Mouse (Mus musculus): ENCODE data around the gene Slc3a2. TPM values are rescaled to one million over a fixed set of nuclear protein-coding genes. Genes with fewer than 3 reads are reported as not detected.

Slc3a2 gene
- polyA plus RNA-seq, 1 experiment from 2014 or later, result 114 TPM

DNA sequence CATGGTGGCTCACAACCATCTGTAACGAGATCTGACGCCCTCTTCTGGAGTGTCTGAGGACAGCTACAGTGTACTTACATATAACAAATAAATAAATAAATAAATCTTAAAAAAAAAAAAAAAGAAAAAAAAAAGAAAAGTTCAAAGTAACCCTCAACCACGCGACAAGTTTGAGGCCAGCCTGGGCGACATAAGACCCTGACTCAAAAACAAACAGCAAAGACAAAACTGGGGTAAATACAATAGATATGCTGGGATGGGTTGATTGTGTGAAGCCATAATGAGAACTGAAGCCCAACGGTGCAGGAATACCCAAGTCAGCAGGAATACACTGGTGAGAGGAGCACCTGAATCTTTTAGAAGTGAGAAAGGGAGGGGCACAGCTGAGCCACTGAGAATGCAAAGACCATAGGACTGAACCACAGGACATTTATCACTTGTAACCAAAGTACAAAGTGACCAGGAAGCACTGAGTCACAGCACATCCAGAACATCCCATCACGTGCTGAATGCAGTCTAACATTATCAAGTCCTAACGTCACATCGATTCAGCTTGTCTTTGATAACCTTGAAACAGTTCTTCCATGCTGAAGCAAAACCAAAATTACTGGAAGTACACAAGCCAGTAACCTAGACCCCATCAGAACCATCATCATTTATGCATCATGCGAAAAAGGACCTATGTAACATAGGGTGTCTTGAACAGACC is 6.2 kb downstream of the Slc3a2 start:
- Histone ChIP-seq H3K9ac (replicated peaks) (no peak overlapping the region), H3K4me1 (replicated peaks) (peaks cover 18% of the 10 kb centered on the region)
- 72% methylated on average over 8 of the region's 10 CpGs for WGBS

DNA sequence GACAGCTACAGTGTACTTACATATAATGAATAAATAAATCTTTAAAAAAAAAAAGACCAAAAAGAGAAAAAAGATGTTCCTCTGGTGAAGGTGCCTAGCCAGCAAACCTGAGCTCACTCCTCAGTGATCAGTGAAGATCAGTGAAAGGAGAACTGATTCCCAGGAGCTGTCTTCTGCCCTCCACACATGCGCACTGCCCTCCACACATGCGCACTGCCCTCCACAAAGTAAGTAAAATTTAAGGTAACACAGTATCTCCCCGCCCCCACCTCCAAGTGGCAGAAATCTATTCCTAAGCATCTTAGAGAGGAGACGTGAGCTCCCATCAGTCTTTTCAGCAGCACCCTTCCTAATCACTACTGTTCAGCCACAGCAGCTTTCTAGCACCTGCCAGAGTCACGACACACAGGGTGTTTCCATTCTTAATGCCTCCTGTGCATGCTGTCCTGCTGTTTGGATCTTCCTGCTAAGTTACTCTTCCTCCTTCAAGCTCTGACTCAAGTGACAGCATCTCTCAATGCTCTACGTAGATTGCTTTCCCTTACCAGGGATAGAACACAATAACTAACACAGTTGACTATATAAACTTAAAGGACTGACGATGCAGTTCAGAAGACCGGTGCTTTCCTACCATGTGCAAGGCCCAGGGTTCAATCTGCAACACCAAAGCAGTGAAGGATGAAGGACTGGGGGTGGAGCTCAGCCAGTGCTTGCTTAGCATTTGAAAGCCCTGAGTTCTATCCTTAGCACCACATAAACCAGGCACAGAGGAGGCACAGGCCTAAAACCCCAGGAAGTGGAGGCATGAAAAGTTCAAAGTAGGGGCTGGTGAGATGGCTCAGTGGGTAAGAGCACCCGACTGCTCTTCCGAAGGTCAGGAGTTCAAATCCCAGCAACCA is 7.1 kb downstream of the Slc3a2 start:
- Histone ChIP-seq H3K4me3 (replicated peaks) (no peak overlapping the region), H3K9me3 (no peaks in the 10 kb centered on the region), H3K27me3 (no peaks in the 10 kb centered on the region), H3K4me2 (no peak overlapping the region), H3K27ac (no peak overlapping the region), H3K4me1 (replicated peaks) (peaks cover 18% of the 10 kb centered on the region), H3K9ac (replicated peaks) (no peak overlapping the region), H3K36me3 (peaks cover 10% of the 10 kb centered on the region)
- no peak for ATAC-seq (ENCODE audit: insufficient number of reproducible peaks, insufficient read depth, low FRiP score, low TSS enrichment, low read depth)
- 68% methylated on average over 10 of the region's 10 CpGs for WGBS

More for the DNA sequence above, 6.2 kb downstream of the Slc3a2 start:
- H3K4me3 ChIP-seq (replicated peaks), result no peak overlapping the region
- H3K27ac ChIP-seq, result no peak overlapping the region
- H3K9me3 ChIP-seq, result no peaks in the 10 kb centered on the region
- peaks cover 4% of the 10 kb centered on the region; the same call in 1 of the 2 replicates for H3K36me3 ChIP-seq
- no peak for ATAC-seq (ENCODE audit: insufficient number of reproducible peaks, insufficient read depth, low FRiP score, low TSS enrichment, low read depth)
- no peaks in the 10 kb centered on the region for H3K27me3 ChIP-seq
- no peak overlapping the region for H3K4me2 ChIP-seq

DNA sequence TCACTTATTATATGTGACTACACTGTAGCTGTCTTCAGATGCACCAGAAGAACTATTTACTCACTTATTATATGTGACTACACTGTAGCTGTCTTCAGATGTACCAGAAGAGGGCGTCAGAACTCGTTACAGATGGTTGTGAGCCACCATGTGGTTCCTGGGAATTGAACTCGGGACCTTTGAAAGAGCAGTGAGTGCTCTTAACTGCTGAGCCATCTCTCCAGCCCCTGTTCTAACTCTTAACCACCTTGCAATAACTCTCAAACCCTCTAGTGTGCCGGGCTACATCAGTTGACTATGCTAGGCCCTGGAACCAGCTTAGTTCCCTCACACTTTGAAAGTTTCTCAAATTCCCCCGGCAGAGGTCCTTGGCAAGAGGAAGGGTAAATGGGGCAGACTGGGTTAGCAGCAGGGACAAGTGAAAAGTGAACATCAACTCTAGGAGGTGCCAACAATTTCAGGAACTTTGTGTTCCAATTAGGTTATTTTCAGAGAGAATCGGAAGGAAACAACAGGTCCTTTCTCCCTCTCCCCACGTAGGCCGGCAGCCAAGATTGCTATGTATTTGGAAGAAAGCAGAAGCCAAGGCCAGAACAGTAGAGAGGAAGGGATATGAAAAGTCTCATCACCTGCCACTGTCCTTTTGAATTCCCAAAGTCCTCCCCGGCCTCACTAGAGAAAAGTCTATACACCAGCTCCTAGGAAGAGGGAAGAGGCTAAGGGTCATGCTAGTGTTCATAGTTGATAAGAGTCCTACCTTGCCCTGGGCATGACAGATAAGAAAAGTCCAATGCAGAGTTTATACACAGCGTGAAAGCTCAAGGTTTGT is 8.3 kb downstream of the Slc3a2 start:
- Histone ChIP-seq H3K9ac (replicated peaks) (no peak overlapping the region), H3K4me2 (no peak overlapping the region), H3K9me3 (no peaks in the 10 kb centered on the region), H3K4me1 (replicated peaks) (peaks cover 21% of the 10 kb centered on the region), H3K36me3 (peaks cover 23% of the 10 kb centered on the region), H3K27me3 (no peaks in the 10 kb centered on the region), H3K27ac (no peak overlapping the region), H3K4me3 (replicated peaks) (no peak overlapping the region)
- no peak for ATAC-seq (ENCODE audit: insufficient number of reproducible peaks, insufficient read depth, low FRiP score, low TSS enrichment, low read depth)
- 77% methylated on average over 10 of the region's 10 CpGs for WGBS

DNA sequence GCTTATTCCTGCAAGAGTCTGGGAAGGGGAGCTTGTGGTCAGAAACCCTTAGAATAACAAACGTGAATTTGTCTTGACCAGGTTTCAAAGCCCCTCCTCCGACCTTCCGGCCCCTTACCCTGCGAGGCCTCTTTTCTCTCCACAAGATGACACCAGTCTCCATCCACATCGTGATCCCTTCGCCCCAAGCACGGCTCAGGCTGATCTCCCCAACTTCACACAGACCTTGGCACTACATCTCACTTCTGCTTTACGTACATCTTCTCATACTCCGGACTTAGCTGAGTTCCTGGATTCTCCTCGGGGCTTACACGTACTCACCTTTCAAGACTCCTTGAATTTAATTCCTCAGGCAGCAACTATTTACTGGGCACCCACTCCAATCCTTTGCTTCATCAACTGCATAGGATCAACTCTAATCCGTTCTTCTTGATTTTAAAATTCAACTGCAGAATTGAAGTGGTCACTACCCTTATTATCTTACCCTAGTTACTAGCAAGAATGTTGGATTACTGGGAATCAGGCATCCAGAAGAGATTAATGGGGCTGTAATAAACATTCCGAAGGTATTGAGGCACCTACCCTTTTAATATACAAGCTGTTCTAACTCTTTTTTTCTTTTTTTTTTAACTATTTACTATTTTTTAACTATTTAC is 9.0 kb downstream of the Slc3a2 start:
- H3K27ac ChIP-seq, result peak overlapping the region; percentile 94
- WGBS, result 5% methylated on average over 13 of the region's 13 CpGs
- peak overlapping the region; percentile 71 for H3K4me2 ChIP-seq
- peak overlapping the region; percentile 85 for H3K9ac ChIP-seq (replicated peaks)
- no peak for ATAC-seq (ENCODE audit: insufficient number of reproducible peaks, insufficient read depth, low FRiP score, low TSS enrichment, low read depth)
- peaks cover 30% of the 10 kb centered on the region for H3K36me3 ChIP-seq
- H3K27me3 ChIP-seq, result no peaks in the 10 kb centered on the region
- H3K4me3 ChIP-seq (replicated peaks), result peak overlapping the region; percentile 77
- no peaks in the 10 kb centered on the region for H3K9me3 ChIP-seq
- H3K4me1 ChIP-seq (replicated peaks), result peaks cover 21% of the 10 kb centered on the region

DNA sequence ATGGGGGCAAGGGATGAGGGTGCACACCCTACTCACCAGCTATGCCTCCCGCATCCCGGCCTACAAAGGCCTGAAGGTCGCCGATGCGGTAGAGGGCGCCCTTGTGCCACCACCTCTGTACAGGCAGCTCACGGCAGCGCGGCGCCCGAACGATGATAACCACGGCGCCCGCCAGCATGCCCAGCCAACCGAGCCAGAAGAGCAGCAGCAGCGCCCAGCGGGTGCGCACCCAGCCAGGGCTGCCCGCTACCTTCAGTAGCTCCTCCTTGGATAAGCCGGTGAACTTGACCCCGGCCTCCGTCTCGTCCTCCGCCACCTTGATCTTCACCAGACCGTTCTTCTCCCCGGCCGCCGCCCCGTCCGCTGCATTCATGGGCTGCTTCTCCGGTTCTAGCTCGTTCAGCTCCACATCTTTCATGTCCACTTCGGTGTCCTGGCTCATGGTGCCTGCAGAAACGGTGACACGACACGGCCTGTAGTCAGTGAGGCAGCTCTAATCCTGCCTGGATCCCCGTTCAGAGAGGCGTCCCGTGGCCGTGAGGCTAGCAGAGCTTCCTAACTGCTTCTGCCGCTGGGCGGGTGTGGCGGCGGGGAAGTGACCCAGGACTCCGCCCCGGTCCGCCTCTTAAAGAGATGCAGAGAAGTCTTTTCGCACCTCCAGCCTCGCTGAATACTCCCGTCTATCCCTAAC is 9.7 kb downstream of the Slc3a2 start:
- Histone ChIP-seq H3K27ac (peak overlapping the region; percentile 94), H3K27me3 (no peaks in the 10 kb centered on the region), H3K9me3 (no peaks in the 10 kb centered on the region), H3K36me3 (peaks cover 37% of the 10 kb centered on the region), H3K4me2 (peak overlapping the region; percentile 71), H3K4me3 (replicated peaks) (peak overlapping the region; percentile 77), H3K9ac (replicated peaks) (peak overlapping the region; percentile 85), H3K4me1 (replicated peaks) (peaks cover 21% of the 10 kb centered on the region)
- WGBS, result under 1% methylated on average over 51 of the region's 51 CpGs
- peak; percentile 84 for ATAC-seq (ENCODE audit: insufficient number of reproducible peaks, insufficient read depth, low FRiP score, low TSS enrichment, low read depth)

DNA sequence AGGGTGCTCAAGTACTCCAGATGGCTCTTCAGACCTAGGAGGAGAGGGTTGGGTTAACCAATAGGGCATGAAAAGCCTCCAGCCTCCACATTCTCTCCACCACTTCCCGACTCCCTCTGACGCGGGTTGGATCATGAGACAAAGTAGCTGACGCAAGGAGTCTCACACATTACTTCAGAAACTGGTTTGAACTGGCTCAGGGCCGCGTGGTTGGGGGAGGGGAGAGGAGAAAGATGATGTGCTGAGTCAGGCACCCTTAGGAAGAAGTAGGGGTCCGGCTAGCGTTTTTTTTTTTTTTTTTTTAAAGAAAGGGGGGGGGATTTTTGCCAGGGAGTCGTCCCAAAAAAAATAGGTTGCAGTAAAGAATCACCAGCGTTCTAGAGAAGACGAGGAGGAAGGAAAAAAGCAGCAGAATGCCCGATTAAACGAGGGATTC is 10.3 kb downstream of the Slc3a2 start:
- Histone ChIP-seq H3K4me2 (peak overlapping the region; percentile 71), H3K27ac (peak overlapping the region; percentile 94), H3K9me3 (no peaks in the 10 kb centered on the region), H3K4me1 (replicated peaks) (peaks cover 21% of the 10 kb centered on the region), H3K4me3 (replicated peaks) (peak overlapping the region; percentile 77), H3K27me3 (no peaks in the 10 kb centered on the region), H3K36me3 (peaks cover 43% of the 10 kb centered on the region), H3K9ac (replicated peaks) (peak overlapping the region; percentile 85)
- under 1% methylated on average over 13 of the region's 13 CpGs for whole genome bisulfite sequencing
- peak; percentile 67; the same call in 1 of the 2 replicates for ATAC-seq (ENCODE audit: insufficient number of reproducible peaks, insufficient read depth, low FRiP score, low TSS enrichment, low read depth)

DNA sequence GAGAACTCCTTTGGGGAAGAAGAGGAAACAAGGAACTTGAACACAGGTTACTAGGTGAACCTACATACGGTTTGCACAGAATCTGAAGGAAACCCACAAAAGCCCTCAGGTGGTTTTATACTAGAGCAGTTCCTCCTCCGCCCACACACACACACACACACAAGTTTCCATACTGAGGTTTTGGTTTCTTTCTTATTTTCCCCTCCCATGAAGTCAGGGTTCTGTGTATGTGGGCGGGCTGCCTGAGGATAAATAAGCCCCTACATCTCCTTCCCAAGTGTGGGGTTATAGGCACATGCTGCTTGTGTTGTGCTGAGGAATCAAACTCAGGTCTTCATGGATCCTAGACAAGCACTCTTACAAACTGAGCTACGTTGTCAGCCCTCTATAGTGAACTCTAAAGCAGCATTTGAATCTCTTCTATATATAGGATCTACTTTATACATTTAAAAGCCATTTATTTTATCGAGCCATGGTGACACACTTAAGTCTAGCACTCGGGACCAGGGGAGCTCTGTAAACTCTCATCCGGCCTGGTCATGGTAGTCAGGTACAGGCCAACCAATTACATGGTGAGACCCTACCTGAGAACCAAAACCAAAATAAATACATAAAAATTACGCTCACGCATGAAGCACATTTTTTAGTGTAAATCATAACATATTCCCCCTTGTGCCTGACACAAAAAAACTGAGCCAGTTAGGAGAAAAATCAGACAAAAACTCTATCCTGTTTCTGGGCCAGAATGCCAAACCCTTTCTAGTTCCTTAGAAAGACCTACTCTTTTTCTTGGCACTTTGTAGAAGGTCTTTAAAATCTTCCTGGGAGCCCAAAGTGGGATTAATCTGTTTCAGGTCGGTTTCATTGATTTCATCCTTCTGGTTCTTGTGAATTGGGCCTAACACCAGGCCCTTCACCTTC is 11.0 kb downstream of the Slc3a2 start:
- H3K4me3 ChIP-seq (replicated peaks), result peak overlapping the region; percentile 77
- H3K4me2 ChIP-seq, result peak overlapping the region; percentile 71
- H3K27ac ChIP-seq, result peak overlapping the region; percentile 94
- H3K4me1 ChIP-seq (replicated peaks), result peaks cover 21% of the 10 kb centered on the region
- no peaks in the 10 kb centered on the region for H3K9me3 ChIP-seq
- no peak for ATAC-seq (ENCODE audit: insufficient number of reproducible peaks, insufficient read depth, low FRiP score, low TSS enrichment, low read depth)
- 63% methylated on average over 10 of the region's 10 CpGs for WGBS
- peak overlapping the region; percentile 85 for H3K9ac ChIP-seq (replicated peaks)
- H3K27me3 ChIP-seq, result no peaks in the 10 kb centered on the region
- H3K36me3 ChIP-seq, result peaks cover 49% of the 10 kb centered on the region

DNA sequence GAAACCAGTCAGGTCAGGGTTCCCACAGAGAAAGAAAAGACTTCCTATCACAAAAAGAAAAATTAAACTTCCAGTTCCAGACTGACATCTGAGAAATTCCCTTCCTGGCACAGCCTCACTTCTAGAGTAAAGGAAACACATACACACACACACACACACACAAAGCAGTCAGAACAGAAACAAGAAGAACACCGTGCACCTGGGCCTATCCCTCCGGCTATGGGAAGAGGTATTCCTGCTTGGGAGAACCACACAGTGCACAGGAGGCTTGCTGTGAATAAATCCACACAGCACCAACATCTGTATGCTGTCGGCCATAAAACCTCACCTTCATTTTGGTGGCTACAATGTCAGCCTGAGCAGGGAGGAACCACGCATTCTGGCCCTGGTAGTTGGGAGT is 11.7 kb downstream of the Slc3a2 start:
- Histone ChIP-seq H3K9ac (replicated peaks) (peak overlapping the region; percentile 85; the same call in 1 of the 2 replicates), H3K36me3 (peaks cover 55% of the 10 kb centered on the region)
- no peak for ATAC-seq (ENCODE audit: insufficient number of reproducible peaks, insufficient read depth, low FRiP score, low TSS enrichment, low read depth)

DNA sequence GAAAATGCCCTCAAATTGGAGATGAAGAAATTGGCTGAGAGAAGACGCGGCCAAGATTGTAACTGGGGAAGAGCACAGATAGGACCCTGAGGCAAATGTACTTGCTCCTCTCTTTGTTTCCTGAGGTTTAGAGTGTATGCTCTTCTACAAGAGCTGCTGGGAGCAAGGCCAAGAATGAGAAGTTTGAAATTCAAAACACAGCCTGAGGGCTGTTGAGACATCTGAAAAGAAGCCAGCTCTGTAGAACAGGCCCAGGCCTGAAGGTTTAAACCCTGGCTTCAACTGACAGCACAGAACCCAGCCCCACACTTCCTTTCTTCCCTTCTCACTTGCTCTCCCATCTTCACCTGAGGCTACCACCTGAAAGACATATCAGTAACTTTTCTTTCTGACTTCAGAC is 13.1 kb downstream of the Slc3a2 start:
- Histone ChIP-seq H3K4me3 (replicated peaks) (no peak overlapping the region), H3K27me3 (no peaks in the 10 kb centered on the region), H3K4me1 (replicated peaks) (peaks cover 21% of the 10 kb centered on the region), H3K36me3 (peaks cover 60% of the 10 kb centered on the region), H3K4me2 (no peak overlapping the region), H3K27ac (no peak overlapping the region), H3K9me3 (no peaks in the 10 kb centered on the region), H3K9ac (replicated peaks) (no peak overlapping the region)
- WGBS, result 88% methylated on average over 2 of the region's 2 CpGs
- ATAC-seq (ENCODE audit: insufficient number of reproducible peaks, insufficient read depth, low FRiP score, low TSS enrichment, low read depth), result no peak

More for the DNA sequence above, 11.7 kb downstream of the Slc3a2 start:
- Histone ChIP-seq H3K4me2 (peak overlapping the region; percentile 71), H3K4me3 (replicated peaks) (peak overlapping the region; percentile 77), H3K27ac (peak overlapping the region; percentile 94; the same call in 1 of the 2 replicates), H3K4me1 (replicated peaks) (peaks cover 21% of the 10 kb centered on the region), H3K27me3 (no peaks in the 10 kb centered on the region), H3K9me3 (no peaks in the 10 kb centered on the region)
- 74% methylated on average over 4 of the region's 4 CpGs for WGBS

Measured in limb, embryonic 12.5 days (tissue).